Comparison of ENCODE assay signal across 25 mouse cellular contexts in genomic region chr14:48632335-48632734, GRCm38 (mm10). TPM values are rescaled to one million over a fixed set of nuclear protein-coding genes. Genes with fewer than 3 reads are reported as not detected.
"Had no signal": no experiment of that assay in that cellular context is flagged by ENCODE, and none has a peak within 500 bp of the region (broad histone marks: within the 10 kb centered on the region; RNA-seq: fewer than 3 reads in every experiment).

No protein-coding gene starts in this region.

- H3K9ac ChIP-seq: liver, embryonic 15.5 days; liver, postnatal 0 days; lung, embryonic 15.5 days; midbrain, embryonic 12.5 days; neural tube, embryonic 12.5 days had no signal

- H3K4me2 ChIP-seq: liver, embryonic 15.5 days; lung, embryonic 15.5 days; midbrain, embryonic 12.5 days; neural tube, embryonic 12.5 days had no signal

- H3K4me1 ChIP-seq: liver, embryonic 15.5 days; lung, embryonic 15.5 days; megakaryocyte, embryonic 14.5 days; midbrain, embryonic 12.5 days; neural tube, embryonic 12.5 days had no signal

- H3K36me3 ChIP-seq: liver, embryonic 15.5 days; lung, embryonic 15.5 days; midbrain, embryonic 12.5 days; neural tube, embryonic 12.5 days had no signal

- H3K4me3 ChIP-seq: liver, embryonic 15.5 days; lung, embryonic 15.5 days; megakaryocyte, embryonic 14.5 days; midbrain, embryonic 12.5 days; neural tube, embryonic 12.5 days had no signal

- ATAC-seq: liver, postnatal 0 days; lung, postnatal 0 days; midbrain, embryonic 16.5 days had no signal

- DNase-seq: liver, postnatal 0 days; lung, adult 2 months; lung, postnatal 14 days; lung, postnatal 36 days; midbrain, embryonic 14.5 days; right cerebral cortex, postnatal 14 days; spleen, adult 18-20 months; thymus, adult 18-20 months; thymus, postnatal 14 days; thymus, postnatal 36 days had no signal

- H3K27me3 ChIP-seq: liver, embryonic 15.5 days; lung, embryonic 15.5 days; megakaryocyte, embryonic 14.5 days; neural tube, embryonic 12.5 days had no signal

- H3K27ac ChIP-seq: liver, embryonic 15.5 days; lung, embryonic 15.5 days; macrophage; midbrain, embryonic 12.5 days; neural tube, embryonic 12.5 days had no signal

- H3K9me3 ChIP-seq: liver, embryonic 15.5 days; lung, embryonic 15.5 days; midbrain, embryonic 12.5 days; neural tube, embryonic 12.5 days had no signal

RNA-seq across cellular contexts. Expression of gene Otx2, which starts 41.3 kb away (rescaled TPM):
- total RNA-seq: megakaryocyte progenitor cell, adult 5-6 weeks; monocyte, adult 5-6 weeks; neutrophil, adult 5-6 weeks had no signal
- polyA plus RNA-seq: liver, embryonic 15.5 days; liver, postnatal 0 days; lung, adult 2 months; lung, embryonic 15.5 days; lung, postnatal 0 days; macrophage; neural tube, embryonic 12.5 days; neural tube, embryonic 14.5 days; stomach, embryonic 14.5 days; stomach, embryonic 16.5 days; thymus, postnatal 0 days had no signal
